Mouse (Mus musculus): ENCODE data around the gene Brpf3.
"Not testable (repeated sequence)": the region's sequence is repeated elsewhere in the genome, so short reads cannot be mapped to it uniquely, and the experiment has no call there.

Brpf3 gene

GRCm38 (mm10) chr17:28827665-28828231, 26.9 kb downstream of the Brpf3 start:
- DNase-seq (ENCODE audit: low read depth, low spot score) = no peak

GRCm38 (mm10) chr17:28829120-28829519, 28.2 kb downstream of the Brpf3 start:
- DNase-seq (ENCODE audit: low read depth, low spot score) = no peak

GRCm38 (mm10) chr17:28831065-28831464, 30.2 kb downstream of the Brpf3 start:
- no peak for DNase-seq (ENCODE audit: low read depth, low spot score)

GRCm38 (mm10) chr17:28832040-28832439, 31.1 kb downstream of the Brpf3 start:
- DNase-seq (ENCODE audit: low read depth, low spot score) = no peak

- no peak for DNase-seq (ENCODE audit: low read depth, low spot score)
Measured at GRCm38 (mm10) chr17:28832875-28833274, 32.0 kb downstream of the Brpf3 start.

- DNase-seq (ENCODE audit: low read depth, low spot score) = no peak
Measured at GRCm38 (mm10) chr17:28834676-28835075, 33.8 kb downstream of the Brpf3 start.

GRCm38 (mm10) chr17:28837840-28838239, 37.0 kb downstream of the Brpf3 start:
- DNase-seq (ENCODE audit: low read depth, low spot score) = no peak

GRCm38 (mm10) chr17:28841947-28842346, 41.1 kb downstream of the Brpf3 start:
- DNase-seq (ENCODE audit: low read depth, low spot score) = not testable (repeated sequence)

GRCm38 (mm10) chr17:28843665-28844064, 42.8 kb downstream of the Brpf3 start:
- DNase-seq (ENCODE audit: low read depth, low spot score) = no peak

GRCm38 (mm10) chr17:28846974-28847617, 46.2 kb downstream of the Brpf3 start:
- no peak for DNase-seq (ENCODE audit: low read depth, low spot score)

- no peak for DNase-seq (ENCODE audit: low read depth, low spot score)
Measured at GRCm38 (mm10) chr17:28850511-28850910, 49.6 kb downstream of the Brpf3 start.

- no peak for DNase-seq (ENCODE audit: low read depth, low spot score)
Measured at GRCm38 (mm10) chr17:28854377-28854776, 53.5 kb downstream of the Brpf3 start.

GRCm38 (mm10) chr17:28855166-28855885, 54.4 kb downstream of the Brpf3 start:
- DNase-seq (ENCODE audit: low read depth, low spot score) = no peak

GRCm38 (mm10) chr17:28856030-28856429, 55.1 kb downstream of the Brpf3 start:
- no peak for DNase-seq (ENCODE audit: low read depth, low spot score)

- no peak for DNase-seq (ENCODE audit: low read depth, low spot score)
Measured at GRCm38 (mm10) chr17:28858205-28858604, 57.3 kb downstream of the Brpf3 start, which contains the start of gene Pnpla1. Pnpla1 (plus strand) TSS chr17:28858411.

GRCm38 (mm10) chr17:28863926-28864325, 63.0 kb downstream of the Brpf3 start:
- no peak for DNase-seq (ENCODE audit: low read depth, low spot score)

- no peak for DNase-seq (ENCODE audit: low read depth, low spot score)
Measured at GRCm38 (mm10) chr17:28864464-28864863, 63.6 kb downstream of the Brpf3 start.

GRCm38 (mm10) chr17:28866921-28867320, 66.0 kb downstream of the Brpf3 start:
- DNase-seq (ENCODE audit: low read depth, low spot score) = no peak

GRCm38 (mm10) chr17:28867381-28867780, 66.5 kb downstream of the Brpf3 start:
- no peak for DNase-seq (ENCODE audit: low read depth, low spot score)

GRCm38 (mm10) chr17:28869412-28870110, 68.7 kb downstream of the Brpf3 start:
- no peak for DNase-seq (ENCODE audit: low read depth, low spot score)

GRCm38 (mm10) chr17:28870435-28870834, 69.5 kb downstream of the Brpf3 start:
- DNase-seq (ENCODE audit: low read depth, low spot score) = no peak

GRCm38 (mm10) chr17:28871831-28872230, 70.9 kb downstream of the Brpf3 start:
- no peak for DNase-seq (ENCODE audit: low read depth, low spot score)

Measured in WW6 (cell line).